Comparison of ENCODE assay signal across 15 mouse cellular contexts in the genomic region with DNA sequence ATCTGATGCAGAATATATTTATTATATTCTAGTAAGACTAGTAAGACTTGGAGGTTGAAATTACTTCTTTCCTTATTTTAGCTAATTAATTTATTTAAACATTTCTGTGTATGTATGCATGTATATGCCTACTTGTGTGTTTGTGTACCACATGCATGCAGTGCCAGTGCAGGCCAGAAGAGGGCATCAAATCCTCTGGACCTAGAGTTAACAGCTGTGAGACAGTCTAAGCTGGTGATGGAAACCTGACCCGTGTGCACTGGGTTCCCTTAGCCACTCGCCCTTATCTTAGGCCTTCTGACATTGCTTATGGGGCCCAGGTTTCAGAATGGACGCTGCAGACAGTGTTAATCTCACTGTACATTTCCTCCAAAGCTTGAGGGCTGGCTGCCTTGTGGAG.
A peak's percentile ranks its signal among the peaks of the same experiment; 100 is the strongest.
DNase-seq lines count a peak whose midpoint lies in the region; ATAC-seq and TF ChIP-seq lines count a peak whose summit lies in the region.
"Had no signal": no experiment of that assay in that cellular context is flagged by ENCODE, and none has a peak within 500 bp of the region (broad histone marks: within the 10 kb centered on the region; RNA-seq: fewer than 3 reads in every experiment).

No protein-coding gene starts in this region.

- no peaks in the 10 kb centered on the region for H3K4me1 ChIP-seq in forebrain, postnatal 0 days (ENCODE audit: insufficient read depth)
- no peaks in the 10 kb centered on the region for H3K4me1 ChIP-seq in forebrain, embryonic 11.5 days (replicated peaks; ENCODE audit: control insufficient read depth, insufficient read depth, low read length)
- H3K4me1 ChIP-seq: forebrain, embryonic 13.5 days; heart, embryonic 12.5 days had no signal

- H3K9ac ChIP-seq in forebrain, postnatal 0 days: no peak overlapping the region
- no peak overlapping the region for H3K9ac ChIP-seq in forebrain, embryonic 11.5 days (ENCODE audit: low read length)
- H3K9ac ChIP-seq: forebrain, embryonic 13.5 days; heart, embryonic 12.5 days; limb, embryonic 12.5 days had no signal

- TF ChIP-seq CTCF in forebrain, postnatal 0 days (IDR thresholded peaks at IDR 0.05; ENCODE audit: low read depth): peak; percentile 13; the same call in 1 of the 2 replicates
- peak; percentile 44 for TF ChIP-seq CTCF in layer of hippocampus, adult 2 months (conservative IDR thresholded peaks at IDR 0.05)

- no peaks in the 10 kb centered on the region for H3K36me3 ChIP-seq in forebrain, postnatal 0 days (ENCODE audit: insufficient read depth)
- no peaks in the 10 kb centered on the region for H3K36me3 ChIP-seq in forebrain, embryonic 11.5 days (ENCODE audit: control insufficient read depth, insufficient read depth, low read length)
- H3K36me3 ChIP-seq: heart, embryonic 12.5 days; limb, embryonic 12.5 days had no signal

- H3K4me3 ChIP-seq in forebrain, postnatal 0 days (ENCODE audit: low read depth, low read length): no peak overlapping the region
- no peak overlapping the region for H3K4me3 ChIP-seq in forebrain, embryonic 11.5 days (ENCODE audit: low read depth, low read length)
- no peak overlapping the region for H3K4me3 ChIP-seq in layer of hippocampus, adult 2 months
- H3K4me3 ChIP-seq: forebrain, embryonic 13.5 days; heart, embryonic 12.5 days; limb, embryonic 12.5 days had no signal

- H3K4me2 ChIP-seq in forebrain, postnatal 0 days (ENCODE audit: low read depth): no peak overlapping the region
- no peak overlapping the region for H3K4me2 ChIP-seq in forebrain, embryonic 11.5 days (ENCODE audit: low read depth, low read length, severe bottlenecking)
- H3K4me2 ChIP-seq: forebrain, embryonic 13.5 days; heart, embryonic 12.5 days; limb, embryonic 12.5 days had no signal

- no peaks in the 10 kb centered on the region for H3K27me3 ChIP-seq in forebrain, postnatal 0 days (ENCODE audit: insufficient read depth, low read length)
- H3K27me3 ChIP-seq in forebrain, embryonic 11.5 days (ENCODE audit: control insufficient read depth, insufficient read depth, low read length): no peaks in the 10 kb centered on the region
- H3K27me3 ChIP-seq: forebrain, embryonic 13.5 days; heart, embryonic 12.5 days; limb, embryonic 12.5 days had no signal

- no peak for DNase-seq in forebrain, postnatal 0 days
- DNase-seq in forebrain, embryonic 11.5 days (ENCODE audit: low spot score): no peak
- no peak for DNase-seq in layer of hippocampus, adult 2 months (ENCODE audit: low spot score in 2 of 2)
- no peak for DNase-seq in layer of hippocampus, postnatal 36 days
- peak; percentile 8 for DNase-seq in thymus, postnatal 4 days
- DNase-seq in thymus, postnatal 0 days (ENCODE audit: low spot score): no peak
- no peak for DNase-seq in urinary bladder, postnatal 25 days (ENCODE audit: low spot score)
- no peak for DNase-seq in embryo, embryonic 11 days
- DNase-seq: cerebellum, adult 11 months; lung, adult 2 months; midbrain, embryonic 14.5 days had no signal

- H3K9me3 ChIP-seq in forebrain, postnatal 0 days (ENCODE audit: low read length): no peaks in the 10 kb centered on the region
- H3K9me3 ChIP-seq in forebrain, embryonic 11.5 days (ENCODE audit: control insufficient read depth, low read length): no peaks in the 10 kb centered on the region
- H3K9me3 ChIP-seq: forebrain, embryonic 13.5 days had no signal

- WGBS in forebrain, postnatal 0 days: 94% methylated on average over 3 of the region's 3 CpGs
- WGBS in forebrain, embryonic 11.5 days: 93% methylated on average over 3 of the region's 3 CpGs

- no peak for ATAC-seq in forebrain, postnatal 0 days
- no peak for ATAC-seq in forebrain, embryonic 11.5 days (replicated peaks; ENCODE audit: low FRiP score)
- ATAC-seq: forebrain, embryonic 13.5 days; hindbrain, embryonic 16.5 days had no signal

- no peak overlapping the region for H3K27ac ChIP-seq in forebrain, postnatal 0 days (ENCODE audit: low read depth, low read length)
- H3K27ac ChIP-seq in forebrain, embryonic 11.5 days (ENCODE audit: low read depth, low read length): no peak overlapping the region
- H3K27ac ChIP-seq in layer of hippocampus, adult 2 months: no peak overlapping the region
- H3K27ac ChIP-seq: forebrain, embryonic 13.5 days; limb, embryonic 12.5 days had no signal
